Mouse (Mus musculus) C2C12 (cell line): ENCODE results near the gene Cd36. TPM values are rescaled to one million over a fixed set of nuclear protein-coding genes. Genes with fewer than 3 reads are reported as not detected.
"Not testable (repeated sequence)": the region's sequence is repeated elsewhere in the genome, so short reads cannot be mapped to it uniquely, and the experiment has no call there.

Experiments used
- H3K27me3 ChIP-seq: one replicate; pipeline ENCODE4 v1.6.1; 2011; ENCODE audit not compliant: control insufficient read depth, insufficient read depth, insufficient read length
- H3K36me3 ChIP-seq: one replicate; pipeline ENCODE4 v1.6.1; 2011; ENCODE audit not compliant: control insufficient read depth, insufficient read depth
- H3K4me3 ChIP-seq: one replicate; pipeline ENCODE4 v1.5.1; 2011; ENCODE audit warnings: mild to moderate bottlenecking, control low read depth; ENCODE audit not compliant: poor library complexity, insufficient read depth, severe bottlenecking
- H3K79me2 ChIP-seq: one replicate; pipeline ENCODE4 v1.6.1; 2011; ENCODE audit not compliant: control insufficient read depth, insufficient read depth
- H3K79me3 ChIP-seq: one replicate; pipeline ENCODE4 v1.6.1; 2011; ENCODE audit warnings: low read depth, control low read depth
- H3ac ChIP-seq: one replicate; pipeline ENCODE3; 2011; ENCODE audit warnings: low read depth; ENCODE audit not compliant: control insufficient read depth, insufficient read length
- CEBPB ChIP-seq: IDR thresholded peaks from one replicate; pipeline ENCODE4 v1.6.1; 2011; ENCODE audit warnings: low read depth, mild to moderate bottlenecking, control low read depth, moderate library complexity
- CTCF ChIP-seq: IDR thresholded peaks from one replicate; pipeline ENCODE4 v1.5.1; 2011; ENCODE audit not compliant: control insufficient read depth, insufficient read depth, insufficient read length
- FOSL1 ChIP-seq: IDR thresholded peaks from one replicate; pipeline ENCODE4 v1.8.0; 2011; ENCODE audit warnings: mild to moderate bottlenecking, low read length; ENCODE audit not compliant: poor library complexity, insufficient read depth, severe bottlenecking
- MAX ChIP-seq: IDR thresholded peaks from one replicate; pipeline ENCODE4 v1.6.1; 2011; ENCODE audit warnings: mild to moderate bottlenecking, control low read depth
- MYOD1 ChIP-seq: IDR thresholded peaks from one replicate; pipeline ENCODE4 v1.6.1; 2011; ENCODE audit warnings: low read depth; ENCODE audit not compliant: control insufficient read depth, insufficient read length
- MYOG ChIP-seq: IDR thresholded peaks from one replicate; pipeline ENCODE4 v1.6.1; 2011; ENCODE audit not compliant: control insufficient read depth, insufficient read length; ENCODE audit errors: extremely low read depth
- USF1 ChIP-seq: IDR thresholded peaks from one replicate; pipeline ENCODE4 v1.6.1; 2011; ENCODE audit warnings: low read depth, mild to moderate bottlenecking, control low read depth, moderate library complexity
- long read RNA-seq, 2 experiments: library from polyadenylated mRNA; unstranded; transcript quantifications; one replicate each; pipeline ENCODE4 v2.0.0; 2019 to 2020
- polyA plus RNA-seq: library from polyadenylated mRNA; unstranded; fragments of >200 nt; fragmentation: generic; extraction: Trizol; gene quantifications from one replicate; pipeline ENCODE4 v1.2.1, GENCODE M21; 2012; ENCODE audit warnings: missing spikeins

Cd36 gene
- 0.01 TPM for polyA plus RNA-seq
- long read RNA-seq, experiment 1, result 0 reads
- long read RNA-seq, experiment 2, result 0 reads

GRCm38 (mm10) chr5:17888598-17888997 is at the start of gene Cd36:
Cd36 (minus strand) TSS chr5:17888801.
- TF ChIP-seq CTCF (no peak), MYOD1 (no peak), CEBPB (no peak), USF1 (no peak), MYOG (no peak), FOSL1 (no peak), MAX (no peak)
- no peaks in the 10 kb centered on the region for H3K79me3 ChIP-seq
- H3K36me3 ChIP-seq, result no peaks in the 10 kb centered on the region
- H3K79me2 ChIP-seq, result no peaks in the 10 kb centered on the region
- H3K27me3 ChIP-seq, result no peaks in the 10 kb centered on the region
- no peak within 1 kb of the TSS for H3K4me3 ChIP-seq
- H3ac ChIP-seq, result no peak within 1 kb of the TSS

DNA sequence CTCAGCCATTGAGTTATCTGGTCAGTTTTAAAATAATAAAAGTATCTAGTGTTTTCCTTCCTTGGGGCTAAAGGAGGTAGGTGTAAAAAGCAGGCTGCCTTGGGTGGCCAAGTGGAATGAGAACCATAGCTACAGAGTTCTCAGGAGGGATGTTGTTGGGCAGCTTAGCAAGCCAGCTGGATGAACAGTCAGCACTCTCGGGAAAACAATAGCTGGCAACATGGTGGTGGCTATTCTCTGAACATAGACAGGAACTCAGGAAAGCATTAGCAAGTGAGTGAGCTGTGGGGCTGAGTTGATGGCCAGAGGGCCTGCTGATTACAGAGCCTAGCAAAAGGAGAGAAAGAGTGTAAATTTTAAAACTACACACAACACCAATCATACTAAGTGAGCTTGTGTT is 45.9 kb upstream of the Cd36 start:
- Histone ChIP-seq H3ac (no peak overlapping the region), H3K27me3 (no peaks in the 10 kb centered on the region), H3K36me3 (no peaks in the 10 kb centered on the region), H3K4me3 (no peak overlapping the region), H3K79me3 (no peaks in the 10 kb centered on the region), H3K79me2 (no peaks in the 10 kb centered on the region)
- TF ChIP-seq CEBPB (no peak), MAX (no peak), MYOD1 (no peak), USF1 (no peak), MYOG (no peak), CTCF (no peak), FOSL1 (no peak)

GRCm38 (mm10) chr5:17931588-17931987 is 43.0 kb upstream of the Cd36 start:
- H3ac ChIP-seq, H3K4me3 ChIP-seq, H3K79me2 ChIP-seq, H3K79me3 ChIP-seq, H3K36me3 ChIP-seq, H3K27me3 ChIP-seq: not testable (repeated sequence)

- no peaks in the 10 kb centered on the region for H3K79me2 ChIP-seq
- H3K36me3 ChIP-seq, result no peaks in the 10 kb centered on the region
- TF ChIP-seq CEBPB, result no peak
- TF ChIP-seq MYOG, result no peak
- TF ChIP-seq FOSL1, result no peak
- TF ChIP-seq CTCF, result no peak
- TF ChIP-seq MAX, result no peak
- no peak for TF ChIP-seq MYOD1
- TF ChIP-seq USF1, result no peak
- H3K4me3 ChIP-seq, result no peak overlapping the region
- no peaks in the 10 kb centered on the region for H3K27me3 ChIP-seq
- H3K79me3 ChIP-seq, result no peaks in the 10 kb centered on the region
- no peak overlapping the region for H3ac ChIP-seq
Measured at GRCm38 (mm10) chr5:17929006-17929567, 40.5 kb upstream of the Cd36 start.

DNA sequence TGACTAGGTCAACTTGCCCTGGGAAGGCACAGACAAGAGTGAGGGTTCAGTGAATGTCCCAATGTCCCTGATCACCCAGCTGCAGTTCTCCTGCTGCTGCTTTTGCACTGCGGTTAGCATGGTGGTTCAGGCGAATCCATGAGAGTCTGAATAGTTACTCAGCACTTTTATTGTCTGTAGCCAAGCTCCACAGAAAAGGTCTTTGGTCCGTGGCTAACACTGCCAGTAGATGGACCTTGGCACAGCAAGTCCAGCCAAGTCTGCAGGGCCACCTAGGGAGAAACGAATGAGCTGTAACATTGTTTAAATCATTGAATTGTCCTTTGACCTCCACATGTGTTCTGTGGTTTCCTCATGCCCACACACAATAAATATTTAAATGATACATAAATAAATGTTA is 39.9 kb upstream of the Cd36 start:
- Histone ChIP-seq H3K79me2 (no peaks in the 10 kb centered on the region), H3K36me3 (no peaks in the 10 kb centered on the region), H3K27me3 (no peaks in the 10 kb centered on the region), H3K79me3 (no peaks in the 10 kb centered on the region), H3ac (no peak overlapping the region), H3K4me3 (no peak overlapping the region)
- no peak for TF ChIP-seq USF1
- no peak for TF ChIP-seq MAX
- no peak for TF ChIP-seq CEBPB

GRCm38 (mm10) chr5:17924085-17924518 is 35.5 kb upstream of the Cd36 start:
- H3K36me3 ChIP-seq, result no peaks in the 10 kb centered on the region
- TF ChIP-seq MYOG, result no peak
- no peak for TF ChIP-seq MYOD1
- no peak for TF ChIP-seq MAX
- no peak for TF ChIP-seq USF1
- no peak for TF ChIP-seq FOSL1
- TF ChIP-seq CTCF, result no peak
- TF ChIP-seq CEBPB, result no peak
- H3K79me3 ChIP-seq, result no peaks in the 10 kb centered on the region
- no peaks in the 10 kb centered on the region for H3K27me3 ChIP-seq
- H3K4me3 ChIP-seq, result no peak overlapping the region
- H3ac ChIP-seq, result no peak overlapping the region
- no peaks in the 10 kb centered on the region for H3K79me2 ChIP-seq
